Mouse (Mus musculus) layer of hippocampus, postnatal 25 days (tissue): ENCODE measurements at regions not wholly inside any gene's neighbourhood (a gene's known extent, or its start where the extent isn't known, plus 50 kb on each side); places are given as distances from the start of the nearest gene placed in this dataset.
A peak's percentile ranks its signal among the peaks of the same experiment; 100 is the strongest.

ENCODE experiments used
- DNase-seq, 2 experiments: peaks; one replicate each; pipeline ENCODE4 v3.0.0; 2022; ENCODE audit warnings: mixed read lengths in 2 of 2, low spot score in 1 of 2; ENCODE audit errors: extremely low spot score in 1 of 2

GRCm38 (mm10) chr1:78050231-78050630 lies 146.7 kb downstream of the Pax3 start:
- no peak for DNase-seq

GRCm38 (mm10) chr1:78032336-78032735 lies 164.6 kb downstream of the Pax3 start:
- no peak for DNase-seq

- DNase-seq: no peak
These were observed 175.2 kb downstream of the Pax3 start for GRCm38 (mm10) chr1:78021766-78022165.

GRCm38 (mm10) chr1:78021014-78021413 lies 175.9 kb downstream of the Pax3 start:
- no peak for DNase-seq

DNA sequence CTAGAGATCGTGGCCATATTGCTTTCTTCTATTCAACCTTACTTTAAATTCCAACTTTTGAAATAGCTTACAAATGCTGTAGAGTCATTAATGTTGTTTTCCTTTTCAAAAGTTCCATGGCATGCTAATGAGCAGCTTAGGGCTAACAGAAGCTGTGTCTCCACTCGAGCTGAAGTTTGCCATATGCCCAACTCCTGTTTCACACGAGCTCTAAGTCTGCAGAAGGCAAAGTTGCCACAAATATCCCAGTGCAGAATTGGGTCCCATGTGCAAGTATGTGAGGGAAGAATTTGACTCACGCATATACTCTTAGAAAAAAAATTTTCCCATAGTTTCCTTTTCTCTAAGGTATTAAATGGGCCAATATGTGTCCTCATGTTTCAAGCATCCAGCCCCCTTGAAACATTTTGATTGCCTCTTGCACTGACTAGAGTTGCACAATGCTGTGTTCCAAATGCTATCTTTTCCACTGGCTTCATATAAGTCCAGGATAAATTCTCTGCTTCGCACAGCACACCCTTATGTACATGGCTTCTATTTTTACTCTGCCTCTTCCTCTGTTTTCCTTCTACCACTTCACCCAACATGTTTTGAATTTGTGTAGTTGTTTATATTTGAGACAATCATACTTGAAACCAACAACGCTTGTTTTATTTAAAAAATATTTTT lies 178.9 kb downstream of the Pax3 start:
- DNase-seq: no peak

DNA sequence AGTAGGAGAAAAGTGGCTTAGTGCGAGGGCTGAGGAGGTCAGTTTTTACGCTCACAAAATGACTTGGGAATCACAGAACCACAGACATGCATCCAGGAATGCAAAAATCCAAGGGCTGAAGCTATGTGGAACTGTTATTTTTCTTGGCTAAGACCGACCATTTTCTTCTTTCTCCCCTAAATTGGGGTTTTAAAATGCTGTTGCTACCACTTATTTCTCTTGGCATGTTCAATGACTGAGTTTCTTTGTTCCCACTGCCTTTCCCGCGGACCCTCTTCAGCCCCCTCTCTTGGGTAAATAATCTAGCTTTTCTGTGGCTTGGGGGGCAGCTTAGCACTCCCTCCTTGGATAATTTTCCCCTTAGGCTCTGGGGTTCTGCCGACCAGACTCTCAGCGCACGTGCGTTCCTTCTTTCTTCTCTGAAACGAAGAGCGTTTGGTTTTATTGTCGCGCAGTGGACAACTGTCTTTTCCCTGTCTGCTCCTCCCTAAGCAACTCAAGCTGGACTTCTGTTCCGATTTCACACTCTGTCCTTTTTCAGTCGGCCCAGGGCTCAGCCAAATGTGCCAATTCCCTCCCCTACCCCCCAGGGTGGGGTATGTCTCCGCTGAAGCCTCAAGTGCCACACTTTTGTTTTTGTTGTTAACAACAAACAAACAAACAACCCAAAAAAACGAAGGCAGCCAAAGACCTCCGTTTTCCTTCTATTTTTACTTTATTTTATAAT lies 180.2 kb downstream of the Pax3 start:
- no peak for DNase-seq

GRCm38 (mm10) chr1:78015999-78016398 lies 180.9 kb downstream of the Pax3 start:
- DNase-seq: no peak

DNA sequence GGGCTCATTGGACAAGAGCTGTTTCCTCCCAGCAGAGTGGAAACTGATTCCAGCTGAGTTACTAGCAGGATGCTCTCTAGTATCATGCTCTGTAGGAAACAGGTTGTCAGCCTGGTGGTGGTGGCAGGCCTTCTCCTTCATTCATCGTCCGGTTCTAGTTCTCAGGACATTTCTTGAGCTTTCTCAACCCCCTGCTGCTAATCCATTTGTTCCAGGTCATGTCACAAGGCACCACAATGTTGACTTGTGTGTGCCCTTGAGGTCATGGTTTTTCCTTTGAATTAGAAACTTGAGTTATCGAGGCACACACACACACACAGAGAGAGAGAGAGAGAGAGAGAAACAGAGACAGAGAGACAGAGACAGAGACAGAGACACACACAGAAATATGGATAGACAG lies 183.5 kb downstream of the Pax3 start:
- DNase-seq: no peak

DNA sequence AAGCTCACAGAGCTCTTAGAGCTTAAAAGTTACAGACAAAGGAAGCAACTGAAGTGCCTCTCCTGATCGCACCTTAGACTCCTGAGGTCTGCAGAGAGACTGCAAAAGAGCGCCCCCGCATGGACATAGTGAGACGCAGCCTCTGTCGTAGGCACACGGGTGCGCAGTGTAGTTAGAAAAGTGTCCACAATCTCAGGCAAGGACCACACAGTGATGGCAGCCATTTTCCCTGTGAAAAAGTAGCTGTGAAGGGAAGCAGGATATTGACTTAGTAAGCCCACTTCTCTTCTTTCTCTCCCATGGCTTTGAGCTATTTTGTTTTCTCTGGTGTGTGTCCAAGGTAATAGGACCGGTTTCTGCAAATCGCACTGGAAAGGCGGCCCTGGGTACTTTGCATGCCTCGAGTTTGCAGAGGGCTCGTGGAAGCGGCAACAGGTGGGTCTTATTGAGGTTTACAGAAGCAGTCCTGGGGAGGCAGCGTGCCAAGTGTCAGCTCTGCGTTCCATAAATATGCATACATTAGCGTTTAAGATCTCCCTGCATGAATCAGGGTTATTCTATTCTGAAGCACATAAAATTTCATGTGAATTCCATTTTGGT lies 188.0 kb downstream of the Pax3 start:
- DNase-seq: peak in 1 of 2 experiments; percentile 5

GRCm38 (mm10) chr1:78004376-78004775 lies 192.6 kb downstream of the Pax3 start:
- DNase-seq: no peak

DNA sequence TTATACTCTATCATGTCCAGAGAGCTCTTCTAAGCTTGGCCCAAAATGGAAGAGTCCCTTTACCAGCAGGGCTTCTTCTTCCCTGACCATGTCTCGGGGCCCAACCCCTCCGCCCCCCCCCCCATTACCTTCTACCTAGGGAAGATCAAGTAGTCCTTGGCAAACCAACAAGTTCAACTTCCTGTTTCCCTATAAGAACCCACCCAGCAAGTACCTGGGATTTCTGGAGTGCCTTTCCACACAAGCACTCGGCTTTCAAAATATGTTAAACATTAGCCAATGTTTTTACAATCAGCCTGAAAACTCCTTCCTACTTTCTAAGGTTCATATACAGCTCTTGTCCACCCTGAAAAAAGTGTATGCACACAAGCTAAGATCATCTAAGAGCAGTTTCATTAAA lies 198.2 kb downstream of the Pax3 start:
- no peak for DNase-seq

DNA sequence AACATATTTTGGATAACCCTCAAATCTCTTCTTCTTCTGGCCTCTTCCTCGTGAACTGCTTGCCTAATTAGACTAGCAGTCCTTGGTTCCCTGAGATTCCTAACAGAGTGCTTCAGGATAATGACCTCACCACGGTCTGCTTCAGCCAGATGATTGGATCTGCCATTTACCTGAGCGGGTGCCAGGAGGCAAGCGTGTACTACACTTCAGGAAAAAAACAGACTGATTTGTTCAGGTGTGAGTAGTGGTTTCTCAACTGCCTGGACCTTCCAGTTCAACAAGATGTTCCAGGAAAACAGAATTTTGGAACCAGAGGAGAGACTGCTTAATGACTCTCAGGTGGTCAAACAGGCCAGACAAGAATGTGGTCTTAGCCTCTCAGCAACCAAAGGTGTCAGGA lies 215.4 kb downstream of the Pax3 start:
- no peak for DNase-seq

DNA sequence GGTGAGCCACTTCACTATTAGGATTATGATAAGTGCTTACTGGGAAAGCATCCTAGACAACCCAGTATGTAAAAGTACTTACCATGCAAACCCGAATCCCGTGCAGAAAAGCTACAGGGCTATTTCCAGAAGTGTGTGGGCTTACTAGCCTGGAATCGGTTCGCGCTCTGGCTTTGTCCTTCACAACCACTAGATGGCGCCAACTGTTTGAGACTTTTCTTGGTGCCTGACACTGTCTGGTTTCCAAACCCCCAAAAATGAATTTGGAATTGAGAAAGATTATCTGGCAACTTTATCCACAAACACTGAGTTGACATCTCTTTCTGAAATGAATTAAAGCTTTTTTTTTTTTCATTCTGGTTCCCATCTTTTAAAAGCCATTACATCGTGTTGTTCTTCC lies 218.2 kb downstream of the Pax3 start:
- DNase-seq: peak; percentile 37 to 74

GRCm38 (mm10) chr1:77975941-77976340 lies 221.0 kb downstream of the Pax3 start:
- DNase-seq: no peak

DNA sequence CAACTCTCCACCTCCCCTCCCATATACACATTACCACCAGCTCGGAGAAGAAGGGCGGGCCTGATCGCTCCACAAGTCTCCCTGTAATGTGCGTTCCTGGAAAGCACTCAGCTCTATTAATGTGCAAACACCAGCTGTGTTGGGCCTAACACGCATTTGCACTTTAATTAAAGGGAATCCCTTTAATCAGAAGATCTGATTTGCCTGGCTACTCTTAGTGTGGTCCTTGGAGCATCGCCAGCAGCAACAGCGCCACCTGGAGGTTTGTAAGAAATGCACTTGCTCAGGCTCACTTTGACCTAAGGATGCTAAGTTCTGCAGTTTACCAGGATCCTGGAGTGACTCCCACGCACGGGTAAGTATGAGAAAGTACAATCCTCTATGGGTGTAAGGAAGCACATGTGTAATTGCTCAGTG lies 224.6 kb downstream of the Pax3 start:
- DNase-seq: peak; percentile 26 to 76

DNA sequence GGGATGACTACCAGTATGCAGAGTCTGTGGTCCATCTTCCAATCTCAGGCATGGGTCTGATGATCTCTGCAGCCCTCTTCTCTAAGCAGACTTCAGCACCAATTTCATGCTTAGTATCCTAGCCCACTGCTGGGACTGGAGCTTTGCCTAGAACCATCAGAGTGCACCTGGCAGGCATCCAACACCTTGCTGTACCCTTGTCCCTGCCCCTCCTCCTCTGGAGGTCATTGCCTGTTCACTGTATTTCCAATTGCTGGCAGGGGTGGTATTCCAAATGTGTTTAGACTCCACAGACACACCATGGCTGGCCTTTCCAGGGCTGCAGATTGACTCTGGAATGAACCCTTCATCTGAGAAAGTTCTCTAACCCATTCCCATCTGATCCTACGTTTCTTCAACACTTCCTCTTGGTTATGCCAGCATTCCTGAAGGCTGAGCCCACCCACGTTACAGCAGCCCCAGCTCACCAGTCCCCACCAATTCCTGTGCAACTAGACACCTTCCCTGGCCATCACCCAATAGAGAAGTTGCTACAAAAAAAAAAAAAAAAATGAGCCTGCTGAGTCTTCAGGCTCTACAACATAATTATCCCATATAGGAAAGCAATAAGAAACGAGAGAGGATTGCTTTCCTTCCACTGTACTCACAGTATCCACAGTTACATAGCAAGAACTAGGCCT lies 232.1 kb downstream of the Pax3 start:
- DNase-seq: no peak

DNA sequence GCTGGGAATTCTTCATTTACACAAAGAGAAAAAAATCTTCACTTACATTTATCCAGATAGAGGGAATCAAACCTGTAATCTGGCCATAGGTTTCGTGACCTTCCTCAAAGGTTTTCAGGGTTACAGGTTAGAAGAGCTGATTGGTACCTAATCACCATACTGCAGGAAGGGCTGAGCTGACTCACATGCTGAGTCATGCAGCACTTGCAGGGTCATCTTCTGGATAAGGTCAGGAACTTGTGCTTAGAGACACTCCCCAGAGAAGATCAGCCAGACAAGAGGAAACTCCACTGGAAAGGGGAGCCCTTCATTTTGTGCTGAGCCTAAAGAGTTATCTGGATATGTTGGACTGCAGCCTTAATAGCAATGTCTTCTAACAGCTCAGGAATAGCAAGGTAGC lies 237.6 kb downstream of the Pax3 start:
- DNase-seq: no peak

- no peak for DNase-seq
These were observed 239.7 kb downstream of the Pax3 start for GRCm38 (mm10) chr1:77957156-77957767.

GRCm38 (mm10) chr1:77947894-77948293 lies 249.0 kb downstream of the Pax3 start:
- DNase-seq: no peak

- no peak for DNase-seq
These were observed 252.6 kb downstream of the Pax3 start for GRCm38 (mm10) chr1:77944327-77944645.
